Mouse (Mus musculus) stomach, embryonic 15.5 days (tissue): ENCODE results near the gene Parvg. TPM values are rescaled to one million over a fixed set of nuclear protein-coding genes. Genes with fewer than 3 reads are reported as not detected.

Source experiments
- ATAC-seq: fragments of 200-750 bp; cut with Nextera tagmentation; 2 replicates; pipeline ENCODE4 v1.8.0; 2017; ENCODE audit warnings: low read depth, moderate number of reproducible peaks, moderate TSS enrichment; ENCODE audit not compliant: insufficient read depth, low FRiP score
- H3K27ac ChIP-seq: fragments of 300-500 bp; sonication (generic); 2 replicates; pipeline ENCODE4 v1.5.1; 2015; ENCODE audit warnings: mild to moderate bottlenecking, inconsistent platforms
- H3K27me3 ChIP-seq: fragments of 300-500 bp; sonication (generic); replicated peaks from 2 replicates; pipeline ENCODE4 v1.6.1; 2015; ENCODE audit warnings: inconsistent platforms
- H3K36me3 ChIP-seq: fragments of 300-500 bp; sonication (generic); 2 replicates; pipeline ENCODE4 v1.6.1; 2015; ENCODE audit warnings: inconsistent platforms
- H3K4me1 ChIP-seq: fragments of 300-500 bp; sonication (generic); 2 replicates; pipeline ENCODE4 v1.6.1; 2015; ENCODE audit warnings: inconsistent platforms
- H3K4me2 ChIP-seq: fragments of 300-500 bp; sonication (generic); 2 replicates; pipeline ENCODE4 v1.6.1; 2015; ENCODE audit warnings: mild to moderate bottlenecking, inconsistent platforms
- H3K4me3 ChIP-seq: fragments of 300-500 bp; sonication (generic); replicated peaks from 2 replicates; pipeline ENCODE4 v1.5.1; 2015; ENCODE audit warnings: inconsistent platforms
- H3K9ac ChIP-seq: fragments of 300-500 bp; sonication (generic); 2 replicates; pipeline ENCODE4 v1.6.1; 2015; ENCODE audit warnings: inconsistent platforms
- H3K9me3 ChIP-seq: fragments of 300-500 bp; sonication (generic); 2 replicates; pipeline ENCODE4 v1.6.1; 2016; ENCODE audit warnings: inconsistent platforms
- WGBS: fragments of 180-500 bp; shearing (Covaris S2); methylation state at CpG from one replicate; pipeline ENCODE4 v1.1.7; 2015; 5-methylcytosine and 5-hydroxymethylcytosine counted together
- polyA plus RNA-seq: library from polyadenylated mRNA; unstranded; fragments of >200 nt; fragmentation: Nextera tagmentation; extraction: Ambion mirVana; gene quantifications from 2 replicates; pipeline ENCODE4 v1.2.1, GENCODE M21; 2015

Parvg gene
- polyA plus RNA-seq, 1 experiment from 2014 or later, result 3.8 TPM

DNA sequence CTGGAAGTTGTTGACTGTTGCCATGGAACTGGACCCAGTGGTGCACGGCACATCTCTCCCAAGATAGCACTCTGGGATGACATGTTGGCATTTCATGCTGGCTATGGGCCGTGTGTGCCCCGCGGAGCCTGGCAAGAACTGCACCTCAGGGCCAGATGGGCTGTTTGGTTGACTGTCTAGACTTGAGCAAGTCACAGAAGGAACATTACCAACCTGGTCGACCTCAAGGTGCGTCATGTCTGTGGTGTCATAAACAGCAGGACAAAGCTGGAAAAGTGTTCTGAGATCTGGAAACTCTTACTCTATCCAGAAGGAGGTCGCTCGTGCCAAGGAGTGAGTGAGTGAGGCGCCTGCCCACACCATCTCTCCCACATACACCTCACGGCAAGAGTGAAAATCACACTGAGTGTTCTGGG, 42.8 kb downstream of the Parvg start:
- no peak for ATAC-seq
- no peaks in the 10 kb centered on the region for H3K4me1 ChIP-seq
- H3K27ac ChIP-seq, result no peak overlapping the region
- 84% methylated on average over 10 of the region's 10 CpGs for WGBS
- no peaks in the 10 kb centered on the region for H3K36me3 ChIP-seq
- H3K9me3 ChIP-seq, result no peaks in the 10 kb centered on the region
- no peak overlapping the region for H3K9ac ChIP-seq
- no peak overlapping the region for H3K4me3 ChIP-seq
- H3K27me3 ChIP-seq, result no peaks in the 10 kb centered on the region
- no peak overlapping the region for H3K4me2 ChIP-seq

DNA sequence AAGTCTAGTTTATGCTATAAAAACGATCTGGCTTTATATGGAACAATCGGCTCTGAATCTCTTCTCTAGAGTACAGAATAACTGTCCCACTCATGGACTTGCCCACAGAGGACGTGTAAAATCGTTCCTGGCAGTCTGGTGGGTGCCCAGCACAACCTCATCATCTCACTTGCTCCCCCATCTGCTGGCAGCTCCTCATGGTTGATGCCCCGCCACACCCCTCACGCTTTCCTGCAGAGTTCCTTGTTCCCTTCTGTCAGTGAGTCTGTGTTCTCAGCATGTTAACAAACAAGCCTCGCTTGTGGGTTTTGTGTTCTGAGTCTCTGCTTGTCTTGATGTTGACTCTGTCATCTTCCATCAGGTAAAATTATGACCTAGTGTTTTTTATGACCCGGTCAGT, 43.6 kb downstream of the Parvg start:
- H3K4me2 ChIP-seq, result no peak overlapping the region
- H3K36me3 ChIP-seq, result no peaks in the 10 kb centered on the region
- WGBS, result 76% methylated on average over 8 of the region's 8 CpGs
- H3K27me3 ChIP-seq, result no peaks in the 10 kb centered on the region
- no peaks in the 10 kb centered on the region for H3K4me1 ChIP-seq
- no peak overlapping the region for H3K9ac ChIP-seq
- no peaks in the 10 kb centered on the region for H3K9me3 ChIP-seq
- H3K27ac ChIP-seq, result no peak overlapping the region
- ATAC-seq, result no peak
- H3K4me3 ChIP-seq, result no peak overlapping the region

DNA sequence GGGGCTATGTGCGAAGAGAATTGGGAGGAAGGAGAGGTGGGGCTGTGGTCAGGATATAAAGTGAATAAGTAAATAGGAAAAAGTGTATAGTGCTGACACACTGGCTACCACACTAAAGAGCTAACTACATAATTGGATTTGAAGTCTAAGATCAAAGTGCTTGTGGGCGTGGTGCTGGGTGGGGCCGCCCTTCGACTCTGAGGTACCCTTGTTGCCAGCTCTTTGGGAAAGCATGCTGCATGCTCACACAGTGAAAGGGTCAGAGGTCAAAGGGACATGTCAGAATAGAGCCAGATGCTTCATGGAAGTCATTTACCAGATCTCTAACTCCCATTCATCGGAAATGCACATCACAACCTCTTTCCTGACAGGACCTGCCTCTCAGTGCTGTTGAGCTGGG, 49.0 kb downstream of the Parvg start:
- H3K9ac ChIP-seq, result no peak overlapping the region
- no peak overlapping the region for H3K27ac ChIP-seq
- H3K4me3 ChIP-seq, result no peak overlapping the region
- no peaks in the 10 kb centered on the region for H3K4me1 ChIP-seq
- H3K4me2 ChIP-seq, result no peak overlapping the region
- no peaks in the 10 kb centered on the region for H3K9me3 ChIP-seq
- no peaks in the 10 kb centered on the region for H3K27me3 ChIP-seq
- H3K36me3 ChIP-seq, result no peaks in the 10 kb centered on the region
- ATAC-seq, result no peak
- WGBS, result 66% methylated on average over 5 of the region's 5 CpGs

DNA sequence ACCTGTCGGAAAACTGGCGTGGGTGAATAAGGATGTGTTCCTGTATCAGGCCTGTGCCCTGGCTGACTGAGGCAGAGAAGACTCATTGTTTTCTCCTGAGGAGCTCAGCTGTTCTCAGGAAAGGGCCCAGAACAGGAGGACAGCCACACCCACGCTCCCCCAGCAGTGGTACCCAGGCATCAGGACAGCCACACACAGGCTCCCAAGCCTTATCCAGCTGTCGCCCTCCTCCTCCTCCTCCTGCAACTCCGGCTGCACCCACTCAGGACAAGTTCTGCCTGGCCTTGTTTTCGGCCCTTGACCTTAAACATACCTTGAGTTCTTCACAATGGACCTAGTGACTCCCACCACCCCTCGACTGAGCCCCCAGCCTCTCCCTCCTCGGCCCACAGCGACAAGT, 54.9 kb downstream of the Parvg start:
- no peaks in the 10 kb centered on the region for H3K4me1 ChIP-seq
- no peak overlapping the region for H3K4me2 ChIP-seq
- ATAC-seq, result no peak
- no peak overlapping the region for H3K4me3 ChIP-seq
- no peaks in the 10 kb centered on the region for H3K27me3 ChIP-seq
- no peaks in the 10 kb centered on the region for H3K9me3 ChIP-seq
- H3K36me3 ChIP-seq, result no peaks in the 10 kb centered on the region
- H3K27ac ChIP-seq, result no peak overlapping the region
- H3K9ac ChIP-seq, result no peak overlapping the region
- 79% methylated on average over 9 of the region's 9 CpGs for WGBS

DNA sequence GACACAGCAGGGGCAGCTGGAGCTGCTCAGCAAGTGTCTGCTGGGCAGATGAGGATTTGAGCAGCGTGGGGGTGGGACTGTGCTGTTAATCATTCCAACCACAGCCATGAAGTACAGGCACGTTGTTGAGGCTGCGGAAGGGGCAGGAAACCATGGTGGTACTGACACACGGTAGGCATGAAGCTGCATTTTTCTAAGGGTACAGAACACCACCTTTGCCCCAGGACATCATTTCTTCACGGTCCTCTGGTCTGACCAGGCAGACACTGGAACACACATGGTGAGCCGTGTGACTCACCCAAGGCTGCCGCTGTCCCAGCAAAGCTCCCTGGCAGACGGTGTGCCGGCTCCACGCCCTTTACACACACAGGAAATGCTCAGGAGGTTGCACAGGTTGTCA, 56.4 kb downstream of the Parvg start:
- H3K27ac ChIP-seq, result peak overlapping the region; percentile 31; the same call in 1 of the 2 replicates
- 37% methylated on average over 10 of the region's 10 CpGs for WGBS
- no peak overlapping the region for H3K4me2 ChIP-seq
- no peaks in the 10 kb centered on the region for H3K27me3 ChIP-seq
- peak; percentile 61; the same call in 1 of the 2 replicates for ATAC-seq
- no peak overlapping the region for H3K4me3 ChIP-seq
- H3K36me3 ChIP-seq, result no peaks in the 10 kb centered on the region
- no peaks in the 10 kb centered on the region for H3K9me3 ChIP-seq
- H3K4me1 ChIP-seq, result no peaks in the 10 kb centered on the region
- no peak overlapping the region for H3K9ac ChIP-seq

DNA sequence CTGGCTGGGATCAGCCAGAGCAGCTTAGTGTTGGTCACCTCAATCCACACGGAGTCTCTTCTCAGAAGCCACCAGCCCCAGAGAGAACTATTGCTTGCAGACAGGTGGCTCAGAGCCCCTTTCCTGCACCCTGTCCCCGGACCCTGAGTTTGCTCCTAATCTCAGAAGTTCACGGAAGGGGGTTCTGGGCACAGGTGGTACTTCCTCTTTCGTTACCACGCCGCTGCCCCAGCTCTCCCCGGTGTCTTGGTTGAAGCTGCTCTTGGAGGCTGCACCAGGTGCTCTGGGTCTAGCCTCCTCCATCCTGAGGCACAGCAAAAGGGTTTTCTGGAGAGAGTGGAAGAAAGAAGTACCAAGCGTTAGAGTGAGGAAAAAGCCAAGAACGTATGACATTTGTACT, 60.2 kb downstream of the Parvg start:
- ATAC-seq, result no peak
- Histone ChIP-seq H3K4me1 (no peaks in the 10 kb centered on the region), H3K9ac (no peak overlapping the region), H3K27me3 (no peaks in the 10 kb centered on the region), H3K4me2 (no peak overlapping the region), H3K27ac (no peak overlapping the region), H3K9me3 (no peaks in the 10 kb centered on the region), H3K4me3 (no peak overlapping the region), H3K36me3 (no peaks in the 10 kb centered on the region)
- 85% methylated on average over 9 of the region's 9 CpGs for WGBS

DNA sequence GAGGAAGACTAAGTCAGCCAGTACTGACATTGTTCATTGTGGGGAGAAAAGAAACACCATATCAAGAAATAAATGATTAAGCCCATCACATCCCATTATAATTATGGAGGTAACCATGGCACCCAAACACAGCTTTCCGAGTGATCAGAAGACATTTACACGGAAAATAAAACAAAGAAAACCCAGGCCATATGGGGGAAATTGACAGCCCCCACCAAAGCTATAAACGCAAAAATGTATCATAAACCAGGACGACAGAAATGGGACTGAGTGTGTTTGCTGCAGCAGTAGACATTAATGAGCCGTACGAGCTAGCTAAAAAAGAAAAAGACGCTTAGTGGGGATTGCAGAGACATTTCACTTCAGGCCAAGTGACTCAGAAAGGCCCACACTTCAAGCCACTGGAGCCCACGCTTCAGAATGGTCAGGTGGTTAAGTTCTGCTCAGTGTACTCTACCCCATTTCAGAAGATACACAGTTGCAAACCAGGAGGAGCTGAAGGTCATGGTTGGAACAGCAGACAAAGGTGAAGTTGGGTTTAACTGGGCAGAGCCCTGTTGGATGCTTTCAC, 62.3 kb downstream of the Parvg start:
- no peak overlapping the region for H3K27ac ChIP-seq
- H3K4me2 ChIP-seq, result no peak overlapping the region
- no peak overlapping the region for H3K4me3 ChIP-seq
- no peak for ATAC-seq
- H3K9ac ChIP-seq, result no peak overlapping the region
- WGBS, result 84% methylated on average over 8 of the region's 8 CpGs
- H3K27me3 ChIP-seq, result no peaks in the 10 kb centered on the region
- H3K9me3 ChIP-seq, result no peaks in the 10 kb centered on the region
- no peaks in the 10 kb centered on the region for H3K4me1 ChIP-seq
- H3K36me3 ChIP-seq, result no peaks in the 10 kb centered on the region

DNA sequence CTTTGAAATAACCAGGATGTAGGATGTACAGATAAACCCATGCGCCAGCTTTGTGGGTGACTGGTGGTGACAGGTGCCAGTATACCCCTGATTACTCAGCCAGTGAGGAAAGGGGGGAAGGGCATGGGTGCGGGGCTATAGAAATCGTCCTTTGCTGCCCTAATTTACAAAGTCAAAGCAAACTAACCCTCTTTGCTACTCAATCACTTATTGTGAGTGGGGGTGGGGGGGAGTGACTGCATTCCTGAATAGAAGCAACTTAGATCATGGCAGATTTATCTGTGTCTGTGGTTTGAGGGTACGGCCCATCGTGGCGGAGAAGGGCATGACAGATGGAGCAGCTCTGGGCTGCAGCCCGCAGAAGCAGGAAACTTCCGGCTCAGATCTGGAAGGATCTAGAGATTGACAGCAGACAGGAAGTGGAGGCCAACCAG, 64.9 kb downstream of the Parvg start:
- Histone ChIP-seq H3K4me2 (no peak overlapping the region), H3K4me3 (no peak overlapping the region), H3K27ac (no peak overlapping the region), H3K36me3 (no peaks in the 10 kb centered on the region), H3K27me3 (no peaks in the 10 kb centered on the region), H3K4me1 (0 out of 2 replicates have a peak, but pooled peaks cover 5% of the 10 kb centered on the region), H3K9me3 (no peaks in the 10 kb centered on the region), H3K9ac (no peak overlapping the region)
- ATAC-seq, result no peak
- WGBS, result 72% methylated on average over 8 of the region's 8 CpGs

DNA sequence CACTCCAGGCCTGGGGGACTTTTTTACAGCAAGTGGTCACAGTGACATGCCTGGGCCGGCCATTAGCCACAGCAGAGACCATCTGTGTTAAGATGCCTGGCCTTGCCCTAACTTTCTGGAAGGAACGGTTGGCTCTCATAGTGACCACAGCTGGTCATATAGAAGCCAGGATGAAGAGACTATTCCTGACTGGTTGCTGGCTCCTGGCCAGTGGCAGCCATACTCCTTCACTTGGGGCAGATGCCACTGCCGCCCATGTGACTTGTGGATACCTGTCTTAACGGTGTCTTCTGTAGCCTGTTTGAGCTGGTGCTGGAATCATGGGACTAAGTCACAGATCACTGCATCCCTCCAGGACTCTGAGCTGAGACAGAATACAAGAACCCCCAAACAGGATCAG, 68.3 kb downstream of the Parvg start:
- Histone ChIP-seq H3K27ac (no peak overlapping the region), H3K4me3 (no peak overlapping the region), H3K27me3 (no peaks in the 10 kb centered on the region), H3K9ac (no peak overlapping the region), H3K9me3 (no peaks in the 10 kb centered on the region), H3K36me3 (no peaks in the 10 kb centered on the region), H3K4me2 (no peak overlapping the region), H3K4me1 (0 out of 2 replicates have a peak, but pooled peaks cover 5% of the 10 kb centered on the region)
- WGBS, result 91% methylated on average over 4 of the region's 4 CpGs
- no peak for ATAC-seq

Other genes starting within 250 kb of the Parvg start
- 4.9 and 5.0 TPM in 2 replicates for gene Sult4a1, start 218.3 kb upstream of the Parvg start, polyA plus RNA-seq
- not detected in 2 replicates for gene Pnpla5, start 200.9 kb upstream of the Parvg start, polyA plus RNA-seq
- 0.85 and 0.98 TPM in 2 replicates for gene Pnpla3, start 156.2 kb upstream of the Parvg start, polyA plus RNA-seq
- gene Samm50, start 131.8 kb upstream of the Parvg start, polyA plus RNA-seq, result 103 and 118 TPM in 2 replicates
- 3.1 and 3.6 TPM in 2 replicates for gene Parvb, start 92.0 kb upstream of the Parvg start, polyA plus RNA-seq
- 2.6 and 3.3 TPM in 2 replicates for gene Shisal1, start 123.1 kb downstream of the Parvg start, polyA plus RNA-seq
- gene Rtl6, start 233.8 kb downstream of the Parvg start, polyA plus RNA-seq, result 11.3 and 12.4 TPM in 2 replicates